Mouse (Mus musculus): ENCODE data around the gene Slc6a13. TPM values are rescaled to one million over a fixed set of nuclear protein-coding genes. Genes with fewer than 3 reads are reported as not detected.
A peak's percentile ranks its signal among the peaks of the same experiment; 100 is the strongest.

Slc6a13 gene
- polyA plus RNA-seq, 1 experiment from 2014 or later: 8.7 TPM

DNA sequence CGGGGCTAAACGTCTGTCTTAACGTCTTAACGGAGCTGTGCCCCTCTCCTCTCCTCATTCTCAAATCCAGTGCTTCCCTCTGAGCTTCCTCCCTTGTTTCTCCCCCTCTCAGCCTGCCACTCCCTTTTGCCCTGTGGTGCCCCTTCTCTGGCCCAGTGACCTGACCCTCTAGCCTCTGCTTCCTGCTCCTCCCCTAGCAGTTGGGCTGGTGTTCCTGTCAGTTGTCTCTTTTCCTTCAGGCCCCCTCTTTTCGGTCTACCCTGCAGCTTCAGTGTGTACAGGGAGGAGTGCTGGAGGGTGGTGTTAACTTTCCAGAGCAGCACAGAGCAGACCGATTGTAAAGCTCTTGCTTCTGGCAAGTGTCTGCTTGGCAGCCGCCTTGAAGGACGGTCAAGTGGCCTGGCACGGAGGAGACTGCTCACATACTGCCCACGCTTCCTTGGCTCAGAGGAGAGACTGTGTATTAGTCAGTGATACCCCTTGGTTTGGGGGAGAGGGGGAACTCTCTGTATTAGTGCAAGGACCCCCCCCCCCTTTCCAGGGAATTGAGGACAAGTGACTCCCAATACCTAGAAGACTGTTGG, 26.6 kb downstream of the Slc6a13 start:
- 43% methylated on average over 10 of the region's 10 CpGs for WGBS
- Histone ChIP-seq H3K36me3 (no peaks in the 10 kb centered on the region), H3K4me2 (no peak overlapping the region; the same call in 1 of the 2 replicates), H3K27me3 (replicated peaks) (0 out of 2 replicates have a peak, but pooled peaks cover 8% of the 10 kb centered on the region), H3K9ac (no peak overlapping the region), H3K9me3 (replicated peaks) (no peaks in the 10 kb centered on the region), H3K27ac (ENCODE audit: poor library complexity, severe bottlenecking) (no peak overlapping the region), H3K4me3 (no peak overlapping the region), H3K4me1 (replicated peaks) (peaks cover 24% of the 10 kb centered on the region)
- peak; percentile 25; the same call in 1 of the 2 replicates for ATAC-seq (ENCODE audit: insufficient number of reproducible peaks, low FRiP score)

DNA sequence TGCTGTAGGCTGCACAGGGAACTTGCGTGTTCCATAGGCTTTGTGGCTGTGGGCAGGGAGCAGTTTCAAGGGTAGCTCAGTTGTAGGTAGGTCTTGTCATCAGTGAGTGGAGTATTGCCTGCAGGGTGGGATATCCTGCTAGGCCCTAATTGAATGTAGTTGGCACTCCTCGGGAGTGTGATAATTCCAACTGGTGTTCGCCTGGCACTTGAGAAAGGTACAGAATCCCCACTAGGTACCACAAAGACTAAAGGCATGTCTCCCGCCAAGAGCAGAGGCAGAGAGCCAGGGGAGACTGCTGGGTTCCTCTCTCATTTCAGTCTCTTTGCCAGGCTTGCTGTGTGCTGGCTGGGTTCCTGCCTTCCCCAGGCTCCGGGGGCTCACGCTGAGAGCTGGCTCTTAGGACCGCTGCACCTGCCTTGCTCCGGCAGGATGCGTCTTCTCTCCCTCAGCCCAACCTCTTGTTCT, 28.4 kb downstream of the Slc6a13 start:
- H3K4me1 ChIP-seq (replicated peaks): peaks cover 24% of the 10 kb centered on the region
- H3K9me3 ChIP-seq (replicated peaks): no peaks in the 10 kb centered on the region
- no peak overlapping the region for H3K9ac ChIP-seq
- WGBS: 68% methylated on average over 9 of the region's 9 CpGs
- no peak overlapping the region for H3K4me2 ChIP-seq
- 0 out of 2 replicates have a peak, but pooled peaks cover 8% of the 10 kb centered on the region for H3K27me3 ChIP-seq (replicated peaks)
- no peak overlapping the region for H3K4me3 ChIP-seq
- no peak for ATAC-seq (ENCODE audit: insufficient number of reproducible peaks, low FRiP score)
- no peak overlapping the region for H3K27ac ChIP-seq (ENCODE audit: poor library complexity, severe bottlenecking)
- no peaks in the 10 kb centered on the region for H3K36me3 ChIP-seq

- 18% methylated on average over 10 of the region's 10 CpGs for WGBS
- Histone ChIP-seq H3K27me3 (replicated peaks) (0 out of 2 replicates have a peak, but pooled peaks cover 8% of the 10 kb centered on the region), H3K9ac (no peak overlapping the region), H3K4me2 (no peak overlapping the region), H3K4me1 (replicated peaks) (peaks cover 24% of the 10 kb centered on the region), H3K36me3 (no peaks in the 10 kb centered on the region), H3K27ac (ENCODE audit: poor library complexity, severe bottlenecking) (no peak overlapping the region), H3K4me3 (no peak overlapping the region), H3K9me3 (replicated peaks) (no peaks in the 10 kb centered on the region)
- ATAC-seq (ENCODE audit: insufficient number of reproducible peaks, low FRiP score): no peak
These were observed 30.0 kb downstream of the Slc6a13 start for GRCm38 (mm10) chr6:121329848-121330508.

DNA sequence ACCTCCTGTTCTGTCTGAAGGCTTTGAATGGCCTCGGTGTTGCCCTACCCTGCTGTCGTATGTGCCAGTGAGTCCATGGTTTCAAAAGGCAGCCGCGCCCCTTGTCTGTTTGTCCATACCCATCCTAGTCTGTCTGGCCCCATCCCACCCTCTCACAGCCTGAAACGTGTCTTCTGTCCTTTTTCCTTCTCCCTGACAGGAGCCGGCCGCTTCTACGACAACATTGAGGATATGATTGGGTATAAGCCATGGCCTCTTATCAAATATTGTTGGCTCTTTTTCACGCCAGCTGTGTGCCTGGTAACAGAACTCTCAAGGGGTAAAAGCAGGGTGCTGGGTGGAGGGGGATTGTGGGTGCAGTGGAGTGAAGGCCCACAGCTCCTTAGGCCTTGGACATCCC, 35.8 kb downstream of the Slc6a13 start:
- H3K4me1 ChIP-seq (replicated peaks): peaks cover 6% of the 10 kb centered on the region; the same call in 1 of the 2 replicates

GRCm38 (mm10) chr6:121336558-121336957, 36.5 kb downstream of the Slc6a13 start:
- H3K9me3 ChIP-seq (replicated peaks): no peaks in the 10 kb centered on the region
- no peak overlapping the region for H3K4me2 ChIP-seq
- no peaks in the 10 kb centered on the region for H3K27me3 ChIP-seq (replicated peaks)
- no peak overlapping the region for H3K4me3 ChIP-seq
- peaks cover 6% of the 10 kb centered on the region; the same call in 1 of the 2 replicates for H3K4me1 ChIP-seq (replicated peaks)
- no peak overlapping the region for H3K27ac ChIP-seq (ENCODE audit: poor library complexity, severe bottlenecking)
- ATAC-seq (ENCODE audit: insufficient number of reproducible peaks, low FRiP score): no peak
- H3K9ac ChIP-seq: no peak overlapping the region
- no peaks in the 10 kb centered on the region for H3K36me3 ChIP-seq
- WGBS: 47% methylated on average over 8 of the region's 8 CpGs

More for the DNA sequence above, 35.8 kb downstream of the Slc6a13 start:
- H3K4me2 ChIP-seq: no peak overlapping the region
- no peaks in the 10 kb centered on the region for H3K36me3 ChIP-seq
- 76% methylated on average over 9 of the region's 9 CpGs for WGBS
- H3K27me3 ChIP-seq (replicated peaks): no peaks in the 10 kb centered on the region
- no peak overlapping the region for H3K27ac ChIP-seq (ENCODE audit: poor library complexity, severe bottlenecking)
- H3K9me3 ChIP-seq (replicated peaks): no peaks in the 10 kb centered on the region
- no peak overlapping the region for H3K4me3 ChIP-seq
- ATAC-seq (ENCODE audit: insufficient number of reproducible peaks, low FRiP score): no peak
- no peak overlapping the region for H3K9ac ChIP-seq

DNA sequence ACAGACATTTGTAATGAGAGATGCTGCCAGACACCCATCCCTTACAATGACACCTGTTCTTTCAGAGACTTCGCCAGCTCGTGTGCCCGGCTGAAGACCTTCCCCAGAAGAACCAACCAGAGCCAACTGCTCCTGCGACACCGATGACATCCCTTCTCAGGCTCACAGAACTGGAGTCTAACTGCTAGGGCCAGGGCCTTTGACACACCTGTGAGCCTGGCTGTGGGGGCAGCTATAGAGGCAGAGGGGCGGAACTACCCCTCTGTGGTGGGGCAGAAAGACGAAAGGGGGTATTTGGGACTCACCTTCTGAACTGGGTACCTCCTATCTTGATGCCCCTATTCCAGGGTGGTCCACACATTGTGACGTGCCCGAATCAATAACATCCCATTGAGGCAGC, 37.2 kb downstream of the Slc6a13 start:
- 92% methylated on average over 9 of the region's 9 CpGs for WGBS
- H3K4me3 ChIP-seq: no peak overlapping the region
- no peaks in the 10 kb centered on the region for H3K9me3 ChIP-seq (replicated peaks)
- 0 out of 2 replicates have a peak, but pooled peaks cover under 1% of the 10 kb centered on the region for H3K27me3 ChIP-seq (replicated peaks)
- H3K4me1 ChIP-seq (replicated peaks): peaks cover 6% of the 10 kb centered on the region; the same call in 1 of the 2 replicates
- H3K9ac ChIP-seq: no peak overlapping the region
- H3K36me3 ChIP-seq: no peaks in the 10 kb centered on the region
- no peak overlapping the region for H3K4me2 ChIP-seq
- no peak for ATAC-seq (ENCODE audit: insufficient number of reproducible peaks, low FRiP score)
- no peak overlapping the region for H3K27ac ChIP-seq (ENCODE audit: poor library complexity, severe bottlenecking)

DNA sequence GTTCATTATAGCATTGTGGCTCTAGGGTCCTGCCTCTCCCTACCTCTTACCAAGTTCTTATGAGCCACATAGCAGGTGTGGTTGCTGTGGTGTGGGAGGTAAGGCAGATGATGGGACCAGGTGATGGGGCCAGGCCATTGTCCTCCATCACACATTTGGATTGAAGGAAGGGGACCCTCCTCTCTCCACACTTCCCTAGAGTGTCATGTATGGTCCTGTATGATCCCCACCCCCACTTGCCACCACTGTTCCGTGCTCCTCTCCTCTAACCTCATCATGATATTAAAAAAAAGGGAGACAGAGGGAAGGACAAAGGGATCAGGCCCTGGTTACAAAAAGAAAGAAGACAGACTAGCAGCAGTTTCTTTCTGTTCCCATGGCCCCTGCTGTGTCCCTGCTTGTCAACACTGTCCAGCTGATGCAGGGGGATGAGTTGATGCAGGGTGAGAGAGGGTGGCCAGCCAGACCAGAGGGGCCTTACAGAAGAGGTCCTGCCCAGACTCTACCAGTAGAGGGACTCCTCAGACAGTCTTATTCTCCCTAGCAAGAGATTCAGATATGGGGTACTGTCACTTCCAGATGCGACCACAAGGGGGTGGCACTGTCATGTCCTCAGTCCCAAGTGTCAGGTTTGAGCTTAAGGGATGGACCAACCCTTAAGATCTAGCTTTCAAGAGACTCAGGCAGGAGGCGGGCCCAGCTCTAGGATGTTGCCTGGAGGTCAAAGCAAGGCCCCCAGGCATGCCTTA, 37.9 kb downstream of the Slc6a13 start:
- H3K27ac ChIP-seq (ENCODE audit: poor library complexity, severe bottlenecking): no peak overlapping the region
- H3K4me2 ChIP-seq: no peak overlapping the region
- peak; percentile 30; the same call in 1 of the 2 replicates for ATAC-seq (ENCODE audit: insufficient number of reproducible peaks, low FRiP score)
- H3K9me3 ChIP-seq (replicated peaks): no peaks in the 10 kb centered on the region
- 23% methylated on average over 3 of the region's 3 CpGs for WGBS
- H3K9ac ChIP-seq: no peak overlapping the region
- H3K27me3 ChIP-seq (replicated peaks): peaks cover 8% of the 10 kb centered on the region
- H3K36me3 ChIP-seq: no peaks in the 10 kb centered on the region
- no peak overlapping the region for H3K4me3 ChIP-seq
- H3K4me1 ChIP-seq (replicated peaks): peaks cover 6% of the 10 kb centered on the region; the same call in 1 of the 2 replicates

DNA sequence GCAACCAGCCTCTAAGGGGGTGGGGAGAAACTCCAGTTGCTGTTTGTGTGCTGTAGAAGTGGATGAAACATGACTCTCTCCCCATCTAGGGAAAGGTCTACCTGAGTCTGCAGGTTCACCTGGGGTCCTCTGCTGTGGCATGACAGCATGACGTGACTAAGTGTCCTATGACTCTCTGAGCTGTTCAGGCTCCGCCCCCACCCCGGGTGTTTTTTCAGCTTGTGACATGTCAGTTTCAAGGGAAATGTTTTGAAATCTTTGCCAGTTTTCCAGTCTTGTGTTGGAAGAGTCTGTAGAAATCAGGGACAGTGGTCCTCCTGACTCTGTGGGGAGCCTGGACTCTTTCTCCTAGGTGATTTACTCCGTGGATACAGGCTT, 38.5 kb downstream of the Slc6a13 start:
- no peaks in the 10 kb centered on the region for H3K9me3 ChIP-seq (replicated peaks)
- H3K4me1 ChIP-seq (replicated peaks): peaks cover 6% of the 10 kb centered on the region; the same call in 1 of the 2 replicates
- no peak overlapping the region for H3K4me2 ChIP-seq
- H3K36me3 ChIP-seq: no peaks in the 10 kb centered on the region
- no peak overlapping the region for H3K9ac ChIP-seq
- H3K4me3 ChIP-seq: no peak overlapping the region
- H3K27me3 ChIP-seq (replicated peaks): peaks cover 13% of the 10 kb centered on the region
- H3K27ac ChIP-seq (ENCODE audit: poor library complexity, severe bottlenecking): no peak overlapping the region
- WGBS: 45% methylated on average over 4 of the region's 4 CpGs
- ATAC-seq (ENCODE audit: insufficient number of reproducible peaks, low FRiP score): no peak

DNA sequence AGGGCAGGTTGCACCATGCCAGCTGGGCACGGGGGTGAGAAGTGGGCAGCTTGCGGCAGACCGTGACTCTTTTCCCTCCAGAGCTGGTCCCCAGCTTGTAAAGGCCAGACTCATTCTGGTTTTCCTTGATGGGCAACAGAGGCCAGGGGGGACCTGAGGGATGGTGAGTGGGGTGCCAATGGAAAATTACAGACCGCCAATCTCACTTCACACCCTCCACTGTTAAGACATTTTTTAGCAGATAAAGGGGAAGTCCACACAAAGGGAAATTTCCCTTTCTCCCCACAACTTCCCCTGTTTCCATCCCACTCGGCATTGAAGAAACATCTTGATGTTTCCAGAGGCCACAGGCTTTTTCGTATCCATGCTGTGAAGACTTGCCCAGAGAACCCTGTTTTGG, 41.6 kb downstream of the Slc6a13 start:
- Histone ChIP-seq H3K4me3 (no peak overlapping the region), H3K9me3 (replicated peaks) (no peaks in the 10 kb centered on the region), H3K4me1 (replicated peaks) (peaks cover 1% of the 10 kb centered on the region; the same call in 1 of the 2 replicates), H3K27ac (ENCODE audit: poor library complexity, severe bottlenecking) (no peak overlapping the region), H3K36me3 (no peaks in the 10 kb centered on the region), H3K9ac (no peak overlapping the region), H3K27me3 (replicated peaks) (peaks cover 14% of the 10 kb centered on the region), H3K4me2 (no peak overlapping the region)
- WGBS: 70% methylated on average over 6 of the region's 6 CpGs
- no peak for ATAC-seq (ENCODE audit: insufficient number of reproducible peaks, low FRiP score)

DNA sequence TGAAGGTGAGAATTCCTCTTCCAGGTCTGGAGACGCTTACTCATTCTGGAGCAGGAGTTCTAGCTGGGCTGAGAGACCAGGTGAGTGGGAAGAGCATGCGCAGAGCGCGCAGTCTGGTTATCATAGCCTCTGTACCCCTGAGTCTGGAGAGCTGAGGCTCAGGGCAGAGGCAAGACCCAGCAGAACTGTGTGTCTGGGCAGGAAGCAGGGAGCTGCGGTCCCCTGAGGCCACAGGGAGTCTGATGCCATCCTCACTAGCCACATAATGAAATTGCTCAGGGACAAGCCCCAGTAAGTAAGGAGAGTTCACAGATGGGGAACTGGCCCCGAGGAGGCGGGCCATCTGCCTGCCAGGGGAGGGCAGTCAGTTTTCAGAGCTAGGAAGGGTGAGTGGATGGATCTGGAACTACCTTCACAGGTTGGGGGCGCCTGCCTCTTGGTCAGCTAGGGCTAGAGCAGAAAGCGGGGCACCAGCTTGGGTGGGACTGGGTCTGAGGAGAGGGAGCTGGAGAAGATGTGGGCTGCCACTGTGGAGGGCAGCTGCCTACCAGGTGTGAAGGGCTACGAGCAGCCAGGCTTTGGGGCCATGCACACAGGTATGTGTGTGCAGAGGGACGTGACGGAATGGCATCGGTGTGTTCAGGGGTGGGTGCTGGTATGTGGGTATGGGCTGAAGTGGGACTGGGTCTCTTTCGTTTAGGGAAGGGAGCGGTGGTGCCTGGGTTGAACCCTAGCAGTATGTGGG, 43.2 kb downstream of the Slc6a13 start, which contains the start of gene Slc6a12:
Gene Slc6a12, plus strand, starts transcription at position 51 of the 745 bp plus-strand sequence.
- no peak within 1 kb of the TSS for H3K27ac ChIP-seq (ENCODE audit: poor library complexity, severe bottlenecking)
- H3K4me2 ChIP-seq: no peak within 1 kb of the TSS
- peaks cover 14% of the 10 kb centered on the region for H3K27me3 ChIP-seq (replicated peaks)
- WGBS: 65% methylated on average over 15 of the region's 15 CpGs
- H3K9me3 ChIP-seq (replicated peaks): no peaks in the 10 kb centered on the region
- H3K4me3 ChIP-seq: no peak within 1 kb of the TSS
- no peaks in the 10 kb centered on the region for H3K36me3 ChIP-seq
- no peaks in the 10 kb centered on the region for H3K4me1 ChIP-seq (replicated peaks)
- no peak for ATAC-seq (ENCODE audit: insufficient number of reproducible peaks, low FRiP score)
- H3K9ac ChIP-seq: no peak within 1 kb of the TSS

Measured in heart, embryonic 12.5 days (tissue).